Mouse (Mus musculus) heart, adult 2 months (tissue): ENCODE measurements around the gene Pak4. TPM values are rescaled to one million over a fixed set of nuclear protein-coding genes. Genes with fewer than 3 reads are reported as not detected.

ENCODE experiments used
- DNase-seq, 2 experiments: peaks; one replicate each; pipeline ENCODE4 v3.0.0; 2021
- H3K27ac ChIP-seq: fragments of 200-600 bp; 2 replicates; pipeline ENCODE4 v1.8.1; 2022
- H3K27me3 ChIP-seq: fragments of 200-500 bp; 2 replicates; pipeline ENCODE4 v1.6.1; 2012; ENCODE audit warnings: mild to moderate bottlenecking, low read length, inconsistent platforms, mixed read lengths; ENCODE audit not compliant: control insufficient read depth, insufficient read depth
- H3K36me3 ChIP-seq: fragments of 200-500 bp; 2 replicates; pipeline ENCODE4 v1.6.1; 2012; ENCODE audit warnings: low read length, inconsistent platforms; ENCODE audit not compliant: control insufficient read depth, insufficient read depth
- H3K4me1 ChIP-seq: fragments of 200-500 bp; 2 replicates; pipeline ENCODE4 v1.6.1; 2011; ENCODE audit warnings: low read length; ENCODE audit not compliant: control insufficient read depth, insufficient read depth
- H3K4me3 ChIP-seq: fragments of 200-600 bp; 2 replicates; pipeline ENCODE4 v1.8.1; 2022
- H3K79me2 ChIP-seq: fragments of 200-500 bp; replicated peaks from 2 replicates; pipeline ENCODE4 v1.6.1; 2012; ENCODE audit warnings: mild to moderate bottlenecking, inconsistent platforms, low read length, moderate library complexity, mixed read lengths; ENCODE audit not compliant: control insufficient read depth, insufficient read depth
- H3K9ac ChIP-seq: fragments of 200-500 bp; 2 replicates; pipeline ENCODE4 v1.6.1; 2012; ENCODE audit warnings: low read depth, mild to moderate bottlenecking, control low read depth, inconsistent platforms, low read length, mixed read lengths
- CTCF ChIP-seq: fragments of 200-600 bp; IDR thresholded peaks from 2 replicates; pipeline ENCODE4 v1.8.1; 2022; ENCODE audit warnings: antibody characterized with exemption, mild to moderate bottlenecking, moderate library complexity
- EP300 ChIP-seq: fragments of 200-500 bp; IDR thresholded peaks from 2 replicates; pipeline ENCODE4 v1.6.1; 2011; ENCODE audit warnings: low read depth, low read length, control low read depth; ENCODE audit not compliant: insufficient read depth
- POLR2A ChIP-seq: fragments of 200-500 bp; IDR thresholded peaks from 2 replicates; pipeline ENCODE4 v1.6.1; 2011; ENCODE audit warnings: mild to moderate bottlenecking, low read depth, low read length, control low read depth; ENCODE audit not compliant: insufficient read depth
- WGBS: fragments of 180-500 bp; shearing (Covaris S2); methylation state at CpG from one replicate; pipeline ENCODE4 v1.1.7; 2018; 5-methylcytosine and 5-hydroxymethylcytosine counted together
- intact Hi-C: fragments of 180-260 bp; cut with DNase I; formaldehyde crosslinking; loops from one replicate; pipeline ENCODE4 v1.15.1; 2025
- polyA plus RNA-seq: library from polyadenylated mRNA; depleted of rRNA; stranded (reverse); fragments of >200 nt; gene quantifications from 2 replicates; pipeline ENCODE4 v1.2.3, GENCODE M21; 2012
- total RNA-seq, 2 experiments: library from RNA; stranded (reverse); gene quantifications; 2 replicates each; pipeline ENCODE4 v1.2.3; 2021

The Pak4 gene
- total and polyA plus RNA-seq, 3 experiments = 7.6 to 9.4 (median 8.8) TPM

GRCm38 (mm10) chr7:28577826-28578542 is 20.0 kb downstream of the Pak4 start:
- WGBS = 87% methylated on average over 9 of the region's 9 CpGs
- H3K4me3 ChIP-seq = no peak overlapping the region
- H3K9ac ChIP-seq = no peak overlapping the region
- intact Hi-C loops = no loop called here
- no peak for DNase-seq
- H3K4me1 ChIP-seq = peaks cover 4% of the 10 kb centered on the region; the same call in 1 of the 2 replicates
- TF ChIP-seq EP300 (no peak), CTCF (no peak), POLR2A (no peak)
- H3K79me2 ChIP-seq = no peaks in the 10 kb centered on the region
- H3K27me3 ChIP-seq = no peaks in the 10 kb centered on the region
- H3K36me3 ChIP-seq = no peaks in the 10 kb centered on the region
- peak overlapping the region; percentile 17 for H3K27ac ChIP-seq

- peak; percentile 72 to 76 for DNase-seq
- TF ChIP-seq POLR2A (no peak), EP300 (no peak), CTCF (no peak)
- peaks cover 4% of the 10 kb centered on the region; the same call in 1 of the 2 replicates for H3K4me1 ChIP-seq
- 70% methylated on average over 5 of the region's 5 CpGs for WGBS
- no peaks in the 10 kb centered on the region for H3K36me3 ChIP-seq
- intact Hi-C loops = no loop called here
- no peaks in the 10 kb centered on the region for H3K27me3 ChIP-seq
- H3K9ac ChIP-seq = no peak overlapping the region
- no peaks in the 10 kb centered on the region for H3K79me2 ChIP-seq
- H3K4me3 ChIP-seq = no peak overlapping the region
- no peak overlapping the region for H3K27ac ChIP-seq
Measured at GRCm38 (mm10) chr7:28576271-28576914, 21.6 kb downstream of the Pak4 start.

- TF ChIP-seq POLR2A = no peak
- TF ChIP-seq CTCF = no peak
- no peak for TF ChIP-seq EP300
- peaks cover 4% of the 10 kb centered on the region for H3K4me1 ChIP-seq
- no peak overlapping the region for H3K27ac ChIP-seq
- DNase-seq = no peak
- H3K79me2 ChIP-seq = no peaks in the 10 kb centered on the region
- H3K27me3 ChIP-seq = no peaks in the 10 kb centered on the region
- intact Hi-C loops = no loop called here
- H3K9ac ChIP-seq = no peak overlapping the region
- H3K4me3 ChIP-seq = no peak overlapping the region
- WGBS = 94% methylated on average over 11 of the region's 11 CpGs
- H3K36me3 ChIP-seq = no peaks in the 10 kb centered on the region
Measured at GRCm38 (mm10) chr7:28575597-28575996, 22.4 kb downstream of the Pak4 start.

DNA sequence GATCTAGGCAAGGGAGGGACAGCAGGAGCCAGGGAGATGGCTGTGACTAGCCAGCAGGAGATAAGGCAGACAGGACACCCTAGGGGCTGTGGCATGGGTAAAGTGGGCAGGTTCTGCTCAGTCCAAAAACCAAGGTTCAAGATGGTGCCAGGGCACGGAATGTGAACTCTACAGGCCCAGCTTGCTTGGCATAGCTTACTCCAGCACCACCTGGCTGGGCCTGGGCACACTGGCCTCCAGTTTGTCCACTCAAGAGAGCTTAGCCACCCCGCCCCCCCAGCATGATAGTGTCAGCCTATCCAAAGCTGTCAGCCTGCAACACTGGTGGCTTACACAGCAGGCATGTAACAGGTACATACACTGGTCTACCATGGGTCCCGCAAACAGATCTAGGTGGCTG is 24.7 kb downstream of the Pak4 start:
- Histone ChIP-seq H3K79me2 (no peaks in the 10 kb centered on the region), H3K4me3 (no peak overlapping the region), H3K27ac (no peak overlapping the region), H3K9ac (no peak overlapping the region), H3K4me1 (peaks cover 4% of the 10 kb centered on the region), H3K36me3 (no peaks in the 10 kb centered on the region), H3K27me3 (no peaks in the 10 kb centered on the region)
- no peak for TF ChIP-seq POLR2A
- TF ChIP-seq CTCF = no peak
- no peak for TF ChIP-seq EP300
- DNase-seq = no peak
- 92% methylated on average over 3 of the region's 3 CpGs for WGBS
- intact Hi-C loops = no loop called here

- Histone ChIP-seq H3K27ac (no peak overlapping the region), H3K4me1 (peaks cover under 1% of the 10 kb centered on the region), H3K27me3 (no peaks in the 10 kb centered on the region), H3K4me3 (no peak overlapping the region), H3K79me2 (no peaks in the 10 kb centered on the region), H3K9ac (no peak overlapping the region), H3K36me3 (no peaks in the 10 kb centered on the region)
- 88% methylated on average over 5 of the region's 5 CpGs for WGBS
- TF ChIP-seq EP300 = no peak
- no peak for TF ChIP-seq CTCF
- no peak for TF ChIP-seq POLR2A
- intact Hi-C loops = no loop called here
- DNase-seq = no peak
Measured at GRCm38 (mm10) chr7:28572689-28573088, 25.3 kb downstream of the Pak4 start.

- Histone ChIP-seq H3K27ac (no peak overlapping the region), H3K79me2 (no peaks in the 10 kb centered on the region), H3K4me3 (no peak overlapping the region), H3K27me3 (no peaks in the 10 kb centered on the region), H3K9ac (no peak overlapping the region), H3K36me3 (no peaks in the 10 kb centered on the region), H3K4me1 (no peaks in the 10 kb centered on the region; the same call in 1 of the 2 replicates)
- TF ChIP-seq POLR2A (no peak), EP300 (no peak)
- 39% methylated on average over 5 of the region's 5 CpGs for WGBS
- DNase-seq = no peak
- intact Hi-C loops = no loop called here
Measured at GRCm38 (mm10) chr7:28570982-28571682, 26.9 kb downstream of the Pak4 start.
